Mouse (Mus musculus): ENCODE results near the gene Nol10.

GRCm38 (mm10) chr12:17305445-17305844 lies 42.8 kb upstream of the Nol10 start:
- no peak for TF ChIP-seq EP300 (optimal IDR thresholded peaks at IDR 0.05)
- TF ChIP-seq CTCF (IDR thresholded peaks at IDR 0.05; ENCODE audit: low read depth) = no peak

All from stomach, postnatal 0 days (tissue).